ENCODE assay signal across 8 mouse cellular contexts in genomic region chr7:144914296-144914947, GRCm38 (mm10). TPM values are rescaled to one million over a fixed set of nuclear protein-coding genes. Genes with fewer than 3 reads are reported as not detected.
DNase-seq lines count a peak whose midpoint lies in the region; ATAC-seq and TF ChIP-seq lines count a peak whose summit lies in the region.

No protein-coding gene starts in this region.

- H3K27me3 ChIP-seq in heart, embryonic 11.5 days (ENCODE audit: control insufficient read depth, insufficient read depth, low read length) = no peaks in the 10 kb centered on the region
- no peaks in the 10 kb centered on the region for H3K27me3 ChIP-seq in intestine, postnatal 0 days (replicated peaks; ENCODE audit: control insufficient read depth, insufficient read depth, low read length)
- no peaks in the 10 kb centered on the region for H3K27me3 ChIP-seq in liver, postnatal 0 days (ENCODE audit: insufficient read depth, low read length)

- H3K27ac ChIP-seq in heart, embryonic 11.5 days (ENCODE audit: low read depth, low read length) = peak overlapping the region; percentile 59; the same call in 1 of the 2 replicates
- H3K27ac ChIP-seq in ES-E14 (ENCODE audit: insufficient read depth, low read depth, low read length, poor library complexity, severe bottlenecking) = no peak overlapping the region
- no peak overlapping the region for H3K27ac ChIP-seq in intestine, postnatal 0 days (ENCODE audit: low read depth, low read length)
- H3K27ac ChIP-seq in liver, postnatal 0 days (ENCODE audit: low read depth) = peak overlapping the region; percentile 63; the same call in 1 of the 2 replicates

- ATAC-seq in heart, embryonic 11.5 days (replicated peaks; ENCODE audit: insufficient number of reproducible peaks, low FRiP score, low TSS enrichment) = peak; percentile 88
- ATAC-seq in erythroid progenitor cell, adult 5-6 weeks (replicated peaks; ENCODE audit: low FRiP score, poor library complexity, severe bottlenecking) = peak; percentile 71
- peak; percentile 87 for ATAC-seq in intestine, postnatal 0 days
- ATAC-seq in liver, postnatal 0 days = peak; percentile 91

- peak overlapping the region; percentile 85 for H3K4me3 ChIP-seq in heart, embryonic 11.5 days (ENCODE audit: low read depth, low read length)
- H3K4me3 ChIP-seq in ES-E14 (ENCODE audit: insufficient read depth in 1 of 2, low read depth in 1 of 2, low read length in 2 of 2, poor library complexity in 1 of 2, severe bottlenecking in 1 of 2) = peak overlapping the region; percentile 87 to 95
- peak overlapping the region; percentile 89 for H3K4me3 ChIP-seq in intestine, postnatal 0 days (ENCODE audit: low read depth, low read length)
- peak overlapping the region; percentile 67 for H3K4me3 ChIP-seq in liver, postnatal 0 days (ENCODE audit: low read depth, low read length)

- 8% methylated on average over 17 of the region's 17 CpGs for WGBS in heart, embryonic 11.5 days (ENCODE audit: insufficient replicate concordance)
- WGBS in intestine, postnatal 0 days = 7% methylated on average over 17 of the region's 17 CpGs
- 8% methylated on average over 17 of the region's 17 CpGs for WGBS in liver, postnatal 0 days (ENCODE audit: insufficient replicate concordance)

- peak overlapping the region; percentile 89 for H3K9ac ChIP-seq in heart, embryonic 11.5 days (ENCODE audit: low read depth, low read length)
- H3K9ac ChIP-seq in ES-E14 (ENCODE audit: insufficient read depth, low read depth, low read length, poor library complexity, severe bottlenecking) = peak overlapping the region; percentile 68
- H3K9ac ChIP-seq in intestine, postnatal 0 days (ENCODE audit: low read depth, low read length) = peak overlapping the region; percentile 88
- peak overlapping the region; percentile 77; the same call in 1 of the 2 replicates for H3K9ac ChIP-seq in liver, postnatal 0 days (replicated peaks)

- H3K4me2 ChIP-seq in heart, embryonic 11.5 days = peak overlapping the region; percentile 66
- H3K4me2 ChIP-seq in intestine, postnatal 0 days (replicated peaks; ENCODE audit: low read depth) = peak overlapping the region; percentile 92
- H3K4me2 ChIP-seq in liver, postnatal 0 days (ENCODE audit: low read depth, low read length) = peak overlapping the region; percentile 82

- no peaks in the 10 kb centered on the region for H3K9me3 ChIP-seq in heart, embryonic 11.5 days (replicated peaks; ENCODE audit: control insufficient read depth, low read length)
- no peaks in the 10 kb centered on the region for H3K9me3 ChIP-seq in ES-E14 (ENCODE audit: control insufficient read depth, insufficient read depth, low read depth, low read length)
- H3K9me3 ChIP-seq in intestine, postnatal 0 days (ENCODE audit: control insufficient read depth) = no peaks in the 10 kb centered on the region
- H3K9me3 ChIP-seq in liver, postnatal 0 days (ENCODE audit: low read length) = no peaks in the 10 kb centered on the region

- TF ChIP-seq CTCF in intestine, postnatal 0 days (IDR thresholded peaks at IDR 0.05; ENCODE audit: low read depth) = peak; percentile 45
- TF ChIP-seq CTCF in liver, postnatal 0 days (IDR thresholded peaks at IDR 0.05; ENCODE audit: low read depth) = peak; percentile 29; the same call in 1 of the 2 replicates

- H3K4me1 ChIP-seq in heart, embryonic 11.5 days (ENCODE audit: control insufficient read depth, insufficient read depth, low read length) = peaks cover 9% of the 10 kb centered on the region
- H3K4me1 ChIP-seq in ES-E14 (ENCODE audit: control insufficient read depth in 2 of 2, insufficient read depth in 2 of 2, low read length in 2 of 2, poor library complexity in 1 of 2) = peaks cover 0 to 4% of the 10 kb centered on the region in 2 experiments; a peak in 1 of 4 replicates
- no peaks in the 10 kb centered on the region; the same call in 1 of the 2 replicates for H3K4me1 ChIP-seq in intestine, postnatal 0 days (replicated peaks; ENCODE audit: control insufficient read depth, insufficient read depth, low read length)
- H3K4me1 ChIP-seq in liver, postnatal 0 days (ENCODE audit: insufficient read depth) = peaks cover 9% of the 10 kb centered on the region

- H3K36me3 ChIP-seq in heart, embryonic 11.5 days (ENCODE audit: control insufficient read depth, insufficient read depth, low read length) = peaks cover 10% of the 10 kb centered on the region
- peaks cover 6% of the 10 kb centered on the region; the same call in 1 of the 2 replicates for H3K36me3 ChIP-seq in ES-E14 (ENCODE audit: control insufficient read depth, insufficient read depth, low read length, poor library complexity, severe bottlenecking)
- H3K36me3 ChIP-seq in intestine, postnatal 0 days (ENCODE audit: control insufficient read depth, insufficient read depth) = peaks cover 14% of the 10 kb centered on the region; the same call in 1 of the 2 replicates
- H3K36me3 ChIP-seq in liver, postnatal 0 days (replicated peaks; ENCODE audit: insufficient read depth, low read length) = peaks cover 16% of the 10 kb centered on the region

- TF ChIP-seq EP300 in liver, postnatal 0 days (IDR thresholded peaks at IDR 0.05; ENCODE audit: low read depth) = no peak

- in situ Hi-C loops in ES-E14 (cut with MboI; ENCODE audit: low sequenced_read_pairs in 2 of 2, unreplicated experiment in 2 of 2) = loop anchor here in 1 of 2 experiments (25.0 kb wide), 1 partner anchor 327 kb away; the partner anchor contains the start of gene Fadd

- DNase-seq in heart, adult 8-10 months (ENCODE audit: low spot score) = no peak
- no peak for DNase-seq in ES-E14 (ENCODE audit: low read depth, low spot score)
- no peak for DNase-seq in liver, postnatal 0 days
- DNase-seq in right cerebral cortex, postnatal 36 days (ENCODE audit: low spot score in 2 of 2) = peak; percentile 73 to 83
- DNase-seq in thymus, adult 18-20 months = no peak

TF ChIP-seq in ES-E14, 5 proteins besides CTCF, POLR2A, EP300 and RAD21:
- TF ChIP-seq MAFK (IDR thresholded peaks at IDR 0.05; ENCODE audit: insufficient read depth, low read depth, low read length) (no peak), ZNF384 (IDR thresholded peaks at IDR 0.05; ENCODE audit: low read depth, low read length) (peak; percentile 71; the same call in 1 of the 2 replicates)
TF ChIP-seq in ES-E14: peak in this region for 1.

RNA-seq across cellular contexts. Expression of gene LTO1, which starts 0.5 kb away (rescaled TPM):
- polyA plus RNA-seq in heart, embryonic 11.5 days (2014; fragmentation: Nextera tagmentation; extraction: Ambion mirVana) = 17.1 and 21.2 TPM in 2 replicates
- 10 to 100 TPM; 14.6 to 18.2 (median 17.4) TPM for total RNA-seq in heart, adult 8-10 months (2022)
- total RNA-seq in ES-E14 (2012; rRNA removed) = 23.9 TPM in 2 replicates
- total RNA-seq in erythroid progenitor cell, adult 5-6 weeks (2015; ENCODE audit: low replicate concordance) = 5.4 and 10.8 TPM in 2 replicates
- total RNA-seq in erythroid progenitor cell, adult 5-6 weeks (2017; ENCODE audit: low replicate concordance) = 27.9 and 85.0 TPM in 2 replicates
- 16.2 and 21.1 TPM in 2 replicates for polyA plus RNA-seq in intestine, postnatal 0 days (2015; fragmentation: Nextera tagmentation; extraction: Ambion mirVana)
- 6.3 and 7.0 TPM in 2 replicates for polyA plus RNA-seq in liver, postnatal 0 days (2015; fragmentation: Nextera tagmentation; extraction: Ambion mirVana)

RNA-seq across cellular contexts. Expression of gene Fgf15, which starts 18.1 kb away (rescaled TPM):
- polyA plus RNA-seq in heart, embryonic 11.5 days (2014; fragmentation: Nextera tagmentation; extraction: Ambion mirVana) = 0.11 and 0.13 TPM in 2 replicates
- total RNA-seq in heart, adult 8-10 months (2022) = not detected
- 10.8 and 43.2 TPM in 2 replicates for total RNA-seq in ES-E14 (2012; rRNA removed)
- not detected in 2 replicates for total RNA-seq in erythroid progenitor cell, adult 5-6 weeks (2015; ENCODE audit: low replicate concordance)
- not detected in 2 replicates for total RNA-seq in erythroid progenitor cell, adult 5-6 weeks (2017; ENCODE audit: low replicate concordance)
- polyA plus RNA-seq in intestine, postnatal 0 days (2015; fragmentation: Nextera tagmentation; extraction: Ambion mirVana) = 51.7 and 76.9 TPM in 2 replicates
- not detected in 2 replicates for polyA plus RNA-seq in liver, postnatal 0 days (2015; fragmentation: Nextera tagmentation; extraction: Ambion mirVana)

RNA-seq across cellular contexts. Expression of gene Ccnd1, which starts 25.3 kb away (rescaled TPM):
- polyA plus RNA-seq in heart, embryonic 11.5 days (2014; fragmentation: Nextera tagmentation; extraction: Ambion mirVana) = 71.3 and 100 TPM in 2 replicates
- total RNA-seq in heart, adult 8-10 months (2022) = 10 to 100 TPM; 30.1 to 64.0 (median 45.1) TPM
- total RNA-seq in ES-E14 (2012; rRNA removed) = 57.6 and 65.9 TPM in 2 replicates
- total RNA-seq in erythroid progenitor cell, adult 5-6 weeks (2015; ENCODE audit: low replicate concordance) = 1.4 and 1.7 TPM in 2 replicates
- total RNA-seq in erythroid progenitor cell, adult 5-6 weeks (2017; ENCODE audit: low replicate concordance) = 1.3 and 1.7 TPM in 2 replicates
- 41.5 and 42.9 TPM in 2 replicates for polyA plus RNA-seq in intestine, postnatal 0 days (2015; fragmentation: Nextera tagmentation; extraction: Ambion mirVana)
- polyA plus RNA-seq in liver, postnatal 0 days (2015; fragmentation: Nextera tagmentation; extraction: Ambion mirVana) = 10.1 TPM in 2 replicates

Comparison
In these comparisons a context has a peak if more than half of its experiments do, and no peak if none do; other contexts are left out.
1. H3K27ac ChIP-seq: peak in heart, embryonic 11.5 days (single experiment) and liver, postnatal 0 days (single experiment); none in ES-E14 (single experiment) and intestine, postnatal 0 days (single experiment).
2. DNase-seq: peak in right cerebral cortex, postnatal 36 days (2 of 2); none in heart, adult 8-10 months (single experiment), ES-E14 (single experiment), liver, postnatal 0 days (single experiment) and thymus, adult 18-20 months (0 of 2).
3. RNA of gene Fgf15, which starts 18.1 kb away (total RNA-seq): 10.8 to 43.2 TPM in ES-E14; not detected in heart, adult 8-10 months and not detected in erythroid progenitor cell, adult 5-6 weeks; every median in the first group is over 10 times any median in the second.
4. RNA of gene Ccnd1, which starts 25.3 kb away (total RNA-seq): 57.6 to 65.9 TPM in ES-E14 and 30.1 to 64.0 TPM in heart, adult 8-10 months; 1.3 to 1.7 TPM in erythroid progenitor cell, adult 5-6 weeks; every median in the first group is over 10 times any median in the second.
5. Peak in every context shown above with its lines, with median percentiles within 50 percentile points of each other: ATAC-seq, H3K4me2 ChIP-seq, H3K4me3 ChIP-seq and H3K9ac ChIP-seq.